Mouse (Mus musculus) liver, postnatal 0 days (tissue): ENCODE data around the gene Ppm1l.

Experiments
- CTCF ChIP-seq: sonication (generic); IDR thresholded peaks from 2 replicates; pipeline ENCODE4 v1.5.1; 2016; ENCODE audit warnings: antibody characterized with exemption, low read depth
- EP300 ChIP-seq: IDR thresholded peaks from 2 replicates; pipeline ENCODE4 v1.6.1; 2016; ENCODE audit warnings: antibody characterized with exemption, low read depth, mild to moderate bottlenecking

DNA sequence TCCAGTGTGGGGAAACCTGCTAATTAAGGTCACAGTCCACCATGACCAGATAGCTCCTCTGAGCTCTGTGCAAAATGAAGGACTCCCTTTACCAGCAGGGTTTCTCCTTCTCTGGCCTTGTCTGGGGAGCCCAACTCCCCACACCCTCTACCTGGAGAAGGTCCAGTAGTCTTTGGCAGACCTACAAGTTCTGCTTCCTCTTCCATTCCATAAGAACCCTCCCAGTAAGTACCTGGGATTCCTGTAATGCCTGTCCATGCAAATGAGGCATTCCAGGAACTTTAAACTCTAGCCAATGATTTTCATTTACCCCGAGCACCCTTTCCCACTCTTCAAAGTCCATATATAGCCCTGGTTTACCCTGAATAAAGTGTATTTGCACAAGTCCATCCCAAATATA is 24.0 kb upstream of the Ppm1l start:
- TF ChIP-seq CTCF, result no peak
- no peak for TF ChIP-seq EP300
